Mouse (Mus musculus) small intestine, adult 2 months (tissue): ENCODE data around the gene Ylpm1. TPM values are rescaled to one million over a fixed set of nuclear protein-coding genes. Genes with fewer than 3 reads are reported as not detected.

Experiments used
- H3K27ac ChIP-seq: fragments of 200-500 bp; 2 replicates; pipeline ENCODE4 v1.5.1; 2012; ENCODE audit warnings: low read depth, low read length, control low read depth, inconsistent platforms; ENCODE audit not compliant: insufficient read depth
- H3K27me3 ChIP-seq: fragments of 200-500 bp; 2 replicates; pipeline ENCODE4 v1.6.1; 2012; ENCODE audit warnings: mild to moderate bottlenecking, moderate library complexity, low read length, inconsistent platforms; ENCODE audit not compliant: control insufficient read depth, insufficient read depth
- H3K36me3 ChIP-seq: fragments of 200-500 bp; 2 replicates; pipeline ENCODE4 v1.6.1; 2012; ENCODE audit warnings: mild to moderate bottlenecking, low read length, control low read depth, inconsistent platforms; ENCODE audit not compliant: control insufficient read depth, insufficient read depth
- H3K4me1 ChIP-seq: fragments of 200-500 bp; 2 replicates; pipeline ENCODE4 v1.6.1; 2012; ENCODE audit warnings: low read length, inconsistent platforms, mixed read lengths; ENCODE audit not compliant: control insufficient read depth, insufficient read depth, insufficient read length
- H3K4me3 ChIP-seq: fragments of 200-500 bp; 2 replicates; pipeline ENCODE4 v1.5.1; 2012; ENCODE audit warnings: low read depth, mild to moderate bottlenecking, control low read depth, inconsistent platforms, low read length, moderate library complexity
- CTCF ChIP-seq: fragments of 200-500 bp; IDR thresholded peaks from 2 replicates; pipeline ENCODE4 v1.5.1; 2012; ENCODE audit warnings: low read depth, mild to moderate bottlenecking, control low read depth, inconsistent platforms, low read length, moderate library complexity, mixed read lengths; ENCODE audit not compliant: insufficient replicate concordance, insufficient read length; ENCODE audit errors: extremely low read depth
- POLR2A ChIP-seq: fragments of 200-500 bp; IDR thresholded peaks from 2 replicates; pipeline ENCODE4 v1.6.1; 2012; ENCODE audit warnings: low read depth, mild to moderate bottlenecking, control low read depth, inconsistent platforms, low read length, moderate library complexity
- WGBS: fragments of 180-500 bp; shearing (Covaris S2); methylation state at CpG from one replicate; pipeline ENCODE4 v1.1.7; 2018; 5-methylcytosine and 5-hydroxymethylcytosine counted together
- polyA plus RNA-seq: library from polyadenylated mRNA; depleted of rRNA; stranded (reverse); fragments of >200 nt; gene quantifications from 2 replicates; pipeline ENCODE4 v1.2.3, GENCODE M21; 2012

Gene Ylpm1
- polyA plus RNA-seq, 1 experiment: 11.9 TPM

DNA sequence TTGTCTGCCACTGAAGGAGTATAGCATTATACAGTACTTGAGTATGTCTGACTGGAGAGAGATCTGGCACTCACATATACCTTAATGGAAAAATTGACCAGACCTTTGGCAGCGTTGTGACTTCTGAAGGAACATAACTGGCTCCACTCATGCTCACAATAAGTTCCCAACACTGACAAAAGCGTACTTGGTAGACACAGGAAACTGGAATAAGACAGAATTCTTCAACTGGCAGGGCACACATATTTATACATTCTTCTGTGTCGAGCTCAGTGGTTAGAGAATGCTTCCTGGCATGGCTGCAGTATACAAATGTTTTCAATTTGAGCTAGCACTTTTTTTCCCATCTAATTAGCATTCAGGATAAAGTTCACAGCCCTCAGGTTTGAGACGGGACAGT lies 88.8 kb downstream of the Ylpm1 start:
- Histone ChIP-seq H3K27ac (no peak overlapping the region), H3K4me3 (no peak overlapping the region), H3K27me3 (no peaks in the 10 kb centered on the region), H3K36me3 (peaks cover 6% of the 10 kb centered on the region), H3K4me1 (no peaks in the 10 kb centered on the region)
- TF ChIP-seq POLR2A (no peak), CTCF (no peak)
- 71% methylated on average over 4 of the region's 4 CpGs for WGBS

GRCm38 (mm10) chr12:85087845-85088244 lies 91.7 kb downstream of the Ylpm1 start:
- no peak overlapping the region for H3K4me3 ChIP-seq
- H3K27ac ChIP-seq: no peak overlapping the region
- no peaks in the 10 kb centered on the region for H3K4me1 ChIP-seq
- H3K27me3 ChIP-seq: no peaks in the 10 kb centered on the region
- WGBS: 93% methylated on average over 12 of the region's 12 CpGs
- H3K36me3 ChIP-seq: peaks cover 6% of the 10 kb centered on the region
- TF ChIP-seq CTCF (no peak), POLR2A (no peak)

GRCm38 (mm10) chr12:85091190-85091589 lies 95.1 kb downstream of the Ylpm1 start:
- Histone ChIP-seq H3K4me3 (no peak overlapping the region), H3K27me3 (no peaks in the 10 kb centered on the region), H3K36me3 (peaks cover 6% of the 10 kb centered on the region), H3K27ac (no peak overlapping the region), H3K4me1 (no peaks in the 10 kb centered on the region; the same call in 1 of the 2 replicates)
- TF ChIP-seq CTCF (no peak), POLR2A (no peak)
- WGBS: 66% methylated on average over 3 of the region's 3 CpGs

DNA sequence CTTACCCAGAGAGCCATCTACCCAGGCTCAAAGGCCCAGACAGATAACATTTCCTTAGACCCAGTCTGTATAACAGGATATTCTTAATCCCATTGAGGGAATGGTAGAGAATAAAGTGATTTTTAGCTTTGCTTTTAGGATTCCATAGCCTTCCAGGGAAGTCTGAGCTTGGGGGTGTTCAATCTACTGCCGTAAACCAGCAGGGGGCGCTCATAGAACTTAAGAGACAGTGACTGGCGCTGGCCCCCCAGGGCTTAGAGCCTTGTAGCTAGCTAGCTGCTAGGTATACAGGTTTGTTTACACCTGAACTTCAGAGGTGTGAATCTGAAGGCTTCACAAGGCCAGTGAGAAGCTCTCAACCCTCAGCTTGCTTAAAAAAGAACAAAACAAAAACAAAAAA lies 96.1 kb downstream of the Ylpm1 start:
- no peaks in the 10 kb centered on the region for H3K27me3 ChIP-seq
- 5% methylated on average over 3 of the region's 3 CpGs for WGBS
- no peak overlapping the region for H3K27ac ChIP-seq
- no peak overlapping the region for H3K4me3 ChIP-seq
- H3K4me1 ChIP-seq: no peaks in the 10 kb centered on the region; the same call in 1 of the 2 replicates
- TF ChIP-seq CTCF (peak; percentile 76; the same call in 1 of the 2 replicates), POLR2A (no peak)
- peaks cover 6% of the 10 kb centered on the region for H3K36me3 ChIP-seq

GRCm38 (mm10) chr12:85094010-85094409 lies 97.9 kb downstream of the Ylpm1 start:
- no peak overlapping the region for H3K27ac ChIP-seq
- H3K27me3 ChIP-seq: no peaks in the 10 kb centered on the region
- peaks cover 3% of the 10 kb centered on the region; the same call in 1 of the 2 replicates for H3K36me3 ChIP-seq
- TF ChIP-seq POLR2A (no peak), CTCF (no peak)
- no peak overlapping the region for H3K4me3 ChIP-seq
- WGBS: 19% methylated on average over 14 of the region's 14 CpGs
- no peaks in the 10 kb centered on the region; the same call in 1 of the 2 replicates for H3K4me1 ChIP-seq

DNA sequence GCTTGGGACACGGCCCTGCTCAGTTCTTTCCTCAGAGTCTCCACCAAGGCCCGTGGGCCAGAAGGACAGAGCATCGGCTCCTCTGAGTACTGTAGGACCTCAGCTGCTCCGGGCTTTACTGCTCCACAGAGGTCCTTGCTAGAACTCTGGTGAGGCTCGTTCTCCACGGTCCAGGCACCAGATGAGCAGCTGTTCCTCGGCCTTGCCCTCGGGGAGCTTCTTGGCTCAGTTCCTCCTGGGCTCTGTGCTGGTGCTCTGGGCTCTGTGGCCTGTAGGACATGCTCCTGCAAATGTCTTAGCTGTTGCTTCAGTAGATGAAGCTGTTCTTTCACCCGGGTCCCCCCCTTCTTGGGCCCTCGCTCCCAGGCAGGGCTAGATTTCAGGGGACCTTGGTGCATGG lies 98.6 kb downstream of the Ylpm1 start:
- no peaks in the 10 kb centered on the region for H3K36me3 ChIP-seq
- WGBS: 76% methylated on average over 10 of the region's 10 CpGs
- no peaks in the 10 kb centered on the region for H3K27me3 ChIP-seq
- no peak overlapping the region for H3K4me3 ChIP-seq
- H3K27ac ChIP-seq: no peak overlapping the region
- TF ChIP-seq POLR2A (no peak), CTCF (no peak)
- no peaks in the 10 kb centered on the region; the same call in 1 of the 2 replicates for H3K4me1 ChIP-seq

DNA sequence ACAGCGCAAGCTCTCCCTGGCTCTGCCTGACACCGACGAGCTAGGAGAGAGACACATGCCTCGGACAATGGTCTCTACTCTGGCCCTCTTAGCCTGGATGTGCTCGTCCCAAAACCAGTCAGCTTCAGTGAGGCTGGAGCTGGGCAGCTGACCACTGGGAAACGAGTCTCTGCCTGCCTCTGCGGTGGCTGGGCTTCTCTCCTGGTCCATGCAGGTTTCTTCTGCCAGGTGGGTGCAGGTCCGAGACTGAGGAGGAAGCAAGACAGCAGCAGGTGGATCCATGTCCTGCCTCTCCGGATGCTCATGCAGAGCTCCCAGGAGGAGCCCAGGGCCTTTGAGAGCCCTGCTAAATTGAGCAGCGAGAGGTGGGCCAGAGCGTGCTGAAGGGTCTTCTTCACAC lies 99.0 kb downstream of the Ylpm1 start:
- TF ChIP-seq CTCF: no peak
- Histone ChIP-seq H3K4me3 (no peak overlapping the region), H3K27ac (no peak overlapping the region), H3K27me3 (no peaks in the 10 kb centered on the region), H3K36me3 (no peaks in the 10 kb centered on the region), H3K4me1 (no peaks in the 10 kb centered on the region; the same call in 1 of the 2 replicates)
- 90% methylated on average over 11 of the region's 11 CpGs for WGBS

DNA sequence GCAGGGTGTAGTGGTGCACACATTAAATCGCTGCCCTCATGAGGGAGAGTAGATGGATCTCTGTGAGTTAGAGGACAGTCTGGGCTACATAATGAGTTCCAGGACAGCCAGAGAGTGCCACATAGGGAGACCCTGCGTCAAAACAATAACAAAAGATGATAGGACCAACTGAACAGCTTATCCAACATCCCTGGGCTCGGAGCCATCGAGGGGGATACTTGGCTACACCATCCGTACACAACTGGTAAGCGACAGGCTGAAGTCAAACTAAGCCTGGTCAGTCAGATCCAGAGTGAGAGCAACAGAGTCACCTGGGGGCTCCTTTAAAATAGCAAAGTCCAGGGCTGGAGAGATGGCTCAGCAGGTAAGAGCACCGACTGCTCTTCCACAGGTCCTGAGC lies 99.7 kb downstream of the Ylpm1 start:
- TF ChIP-seq CTCF: no peak
- TF ChIP-seq POLR2A: no peak
- 84% methylated on average over 7 of the region's 7 CpGs for WGBS
- Histone ChIP-seq H3K4me1 (no peaks in the 10 kb centered on the region; the same call in 1 of the 2 replicates), H3K4me3 (no peak overlapping the region), H3K36me3 (no peaks in the 10 kb centered on the region), H3K27me3 (no peaks in the 10 kb centered on the region), H3K27ac (no peak overlapping the region)
